Mouse (Mus musculus): ENCODE data around the gene Uba52. TPM values are rescaled to one million over a fixed set of nuclear protein-coding genes. Genes with fewer than 3 reads are reported as not detected.

Uba52 gene
- polyA plus RNA-seq, 1 experiment from 2014 or later, result 755 TPM

- Histone ChIP-seq H3K4me2 (replicated peaks) (no peak overlapping the region), H3K4me3 (replicated peaks) (no peak overlapping the region), H3K36me3 (no peaks in the 10 kb centered on the region), H3K27me3 (no peaks in the 10 kb centered on the region), H3K9me3 (no peaks in the 10 kb centered on the region), H3K9ac (replicated peaks) (no peak overlapping the region), H3K4me1 (replicated peaks) (peaks cover 6% of the 10 kb centered on the region), H3K27ac (no peak overlapping the region)
- 91% methylated on average over 5 of the region's 5 CpGs for WGBS
- no peak for ATAC-seq
Measured at GRCm38 (mm10) chr8:70460199-70460598, 50.4 kb downstream of the Uba52 start.

- H3K4me3 ChIP-seq (replicated peaks), result no peak overlapping the region
- H3K9me3 ChIP-seq, result no peaks in the 10 kb centered on the region
- H3K4me2 ChIP-seq (replicated peaks), result no peak overlapping the region
- H3K9ac ChIP-seq (replicated peaks), result no peak overlapping the region
- WGBS, result 96% methylated on average over 2 of the region's 2 CpGs
- peaks cover 6% of the 10 kb centered on the region for H3K4me1 ChIP-seq (replicated peaks)
- no peaks in the 10 kb centered on the region for H3K27me3 ChIP-seq
- no peak for ATAC-seq
- no peak overlapping the region for H3K27ac ChIP-seq
- no peaks in the 10 kb centered on the region for H3K36me3 ChIP-seq
Measured at GRCm38 (mm10) chr8:70459636-70460035, 51.0 kb downstream of the Uba52 start.

DNA sequence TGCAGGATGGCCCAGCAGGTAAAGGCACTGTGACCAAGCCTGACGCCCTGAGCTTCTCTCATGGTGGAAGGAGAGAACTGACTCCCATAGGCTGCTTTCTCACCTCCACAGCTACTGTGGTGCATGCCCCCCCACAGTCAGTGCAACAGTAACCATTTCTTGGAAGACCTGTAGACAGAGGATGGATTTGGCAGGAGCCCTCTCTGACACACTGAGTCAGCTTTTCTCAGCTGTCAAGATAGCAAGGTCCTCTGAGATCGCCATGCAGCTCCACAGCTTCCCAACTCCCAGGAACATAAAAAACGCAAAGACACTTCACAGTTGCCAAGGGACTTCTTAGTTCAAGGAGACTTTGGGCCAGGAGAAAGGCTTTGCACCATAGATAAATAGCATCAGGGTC lies 52.1 kb downstream of the Uba52 start:
- H3K9me3 ChIP-seq, result no peaks in the 10 kb centered on the region
- no peak overlapping the region for H3K9ac ChIP-seq (replicated peaks)
- H3K4me3 ChIP-seq (replicated peaks), result no peak overlapping the region
- H3K4me1 ChIP-seq (replicated peaks), result peaks cover 3% of the 10 kb centered on the region
- ATAC-seq, result no peak
- H3K36me3 ChIP-seq, result no peaks in the 10 kb centered on the region
- WGBS, result 83% methylated on average over 3 of the region's 3 CpGs
- no peak overlapping the region for H3K4me2 ChIP-seq (replicated peaks)
- H3K27me3 ChIP-seq, result no peaks in the 10 kb centered on the region
- H3K27ac ChIP-seq, result no peak overlapping the region

Other genes with a start within 250 kb of the Uba52 start
- gene Homer3, start 228.0 kb downstream of the Uba52 start, polyA plus RNA-seq (2015; fragmentation: Nextera tagmentation; extraction: Ambion mirVana), result 57.7 and 61.5 TPM in 2 replicates
- gene Ddx49, start 208.3 kb downstream of the Uba52 start, polyA plus RNA-seq (2015; fragmentation: Nextera tagmentation; extraction: Ambion mirVana), result 50.0 and 54.6 TPM in 2 replicates
- 273 and 290 TPM in 2 replicates for gene Cope, start 208.3 kb downstream of the Uba52 start, polyA plus RNA-seq (2015; fragmentation: Nextera tagmentation; extraction: Ambion mirVana)
- gene Cers1, start 195.0 kb downstream of the Uba52 start, polyA plus RNA-seq (2015; fragmentation: Nextera tagmentation; extraction: Ambion mirVana), result 23.7 and 26.2 TPM in 2 replicates
- gene Gdf1, start 181.0 kb downstream of the Uba52 start, polyA plus RNA-seq (2015; fragmentation: Nextera tagmentation; extraction: Ambion mirVana), result 3.7 and 6.0 TPM in 2 replicates
- gene Upf1, start 157.5 kb downstream of the Uba52 start, polyA plus RNA-seq (2015; fragmentation: Nextera tagmentation; extraction: Ambion mirVana), result 15.5 and 18.1 TPM in 2 replicates
- gene Comp, start 137.2 kb downstream of the Uba52 start, polyA plus RNA-seq (2015; fragmentation: Nextera tagmentation; extraction: Ambion mirVana), result 0.21 and 0.42 TPM in 2 replicates
- gene Crtc1, start 71.2 kb downstream of the Uba52 start, polyA plus RNA-seq (2015; fragmentation: Nextera tagmentation; extraction: Ambion mirVana), result 33.9 and 36.1 TPM in 2 replicates
- gene Klhl26, start 33.8 kb downstream of the Uba52 start, polyA plus RNA-seq (2015; fragmentation: Nextera tagmentation; extraction: Ambion mirVana), result 19.3 and 22.2 TPM in 2 replicates
- gene Tmem59l, start 23.4 kb downstream of the Uba52 start, polyA plus RNA-seq (2015; fragmentation: Nextera tagmentation; extraction: Ambion mirVana), result 60.6 and 61.5 TPM in 2 replicates
- gene Crlf1, start 17.6 kb downstream of the Uba52 start, polyA plus RNA-seq (2015; fragmentation: Nextera tagmentation; extraction: Ambion mirVana), result 0.97 and 1.1 TPM in 2 replicates
- 152 and 155 TPM in 2 replicates for gene Rex1bd, start 4.0 kb downstream of the Uba52 start, polyA plus RNA-seq (2015; fragmentation: Nextera tagmentation; extraction: Ambion mirVana)
- gene Fkbp8, start 16.9 kb upstream of the Uba52 start, polyA plus RNA-seq (2015; fragmentation: Nextera tagmentation; extraction: Ambion mirVana), result 370 and 392 TPM in 2 replicates
- 44.5 and 48.1 TPM in 2 replicates for gene Kxd1, start 17.2 kb upstream of the Uba52 start, polyA plus RNA-seq (2015; fragmentation: Nextera tagmentation; extraction: Ambion mirVana)
- gene Ell, start 28.7 kb upstream of the Uba52 start, polyA plus RNA-seq (2015; fragmentation: Nextera tagmentation; extraction: Ambion mirVana), result 17.8 and 18.0 TPM in 2 replicates
- gene Isyna1, start 83.6 kb upstream of the Uba52 start, polyA plus RNA-seq (2015; fragmentation: Nextera tagmentation; extraction: Ambion mirVana), result 119 and 133 TPM in 2 replicates
- gene Ssbp4, start 98.1 kb upstream of the Uba52 start, polyA plus RNA-seq (2015; fragmentation: Nextera tagmentation; extraction: Ambion mirVana), result 123 and 129 TPM in 2 replicates
- gene Lrrc25, start 105.4 kb upstream of the Uba52 start, polyA plus RNA-seq (2015; fragmentation: Nextera tagmentation; extraction: Ambion mirVana), result 1.1 and 1.2 TPM in 2 replicates
- gene Gdf15, start 121.7 kb upstream of the Uba52 start, polyA plus RNA-seq (2015; fragmentation: Nextera tagmentation; extraction: Ambion mirVana), result 0.30 TPM in 1 of 2 replicates, not detected in the other
- gene Pgpep1, start 149.6 kb upstream of the Uba52 start, polyA plus RNA-seq (2015; fragmentation: Nextera tagmentation; extraction: Ambion mirVana), result 87.5 and 99.4 TPM in 2 replicates
- gene Lsm4, start 162.4 kb upstream of the Uba52 start, polyA plus RNA-seq (2015; fragmentation: Nextera tagmentation; extraction: Ambion mirVana), result 176 and 201 TPM in 2 replicates
- gene Jund, start 188.1 kb upstream of the Uba52 start, polyA plus RNA-seq (2015; fragmentation: Nextera tagmentation; extraction: Ambion mirVana), result 65.1 and 97.7 TPM in 2 replicates
- 0.07 and 0.08 TPM in 2 replicates for gene Iqcn, start 192.7 kb upstream of the Uba52 start, polyA plus RNA-seq (2015; fragmentation: Nextera tagmentation; extraction: Ambion mirVana)
- not detected in 2 replicates for gene Gm3336, start 207.7 kb upstream of the Uba52 start, polyA plus RNA-seq (2015; fragmentation: Nextera tagmentation; extraction: Ambion mirVana)
- 0.15 and 0.28 TPM in 2 replicates for gene Pde4c, start 212.9 kb upstream of the Uba52 start, polyA plus RNA-seq (2015; fragmentation: Nextera tagmentation; extraction: Ambion mirVana)
- gene Rab3a, start 243.9 kb upstream of the Uba52 start, polyA plus RNA-seq (2015; fragmentation: Nextera tagmentation; extraction: Ambion mirVana), result 261 and 275 TPM in 2 replicates